Mouse (Mus musculus) small intestine, adult 2 months (tissue): ENCODE results near the gene E430018J23Rik.

ENCODE experiments used
- CTCF ChIP-seq: fragments of 200-500 bp; IDR thresholded peaks from 2 replicates; pipeline ENCODE4 v1.5.1; 2012; ENCODE audit warnings: low read depth, mild to moderate bottlenecking, control low read depth, inconsistent platforms, low read length, moderate library complexity, mixed read lengths; ENCODE audit not compliant: insufficient replicate concordance, insufficient read length; ENCODE audit errors: extremely low read depth
- POLR2A ChIP-seq: fragments of 200-500 bp; IDR thresholded peaks from 2 replicates; pipeline ENCODE4 v1.6.1; 2012; ENCODE audit warnings: low read depth, mild to moderate bottlenecking, control low read depth, inconsistent platforms, low read length, moderate library complexity

DNA sequence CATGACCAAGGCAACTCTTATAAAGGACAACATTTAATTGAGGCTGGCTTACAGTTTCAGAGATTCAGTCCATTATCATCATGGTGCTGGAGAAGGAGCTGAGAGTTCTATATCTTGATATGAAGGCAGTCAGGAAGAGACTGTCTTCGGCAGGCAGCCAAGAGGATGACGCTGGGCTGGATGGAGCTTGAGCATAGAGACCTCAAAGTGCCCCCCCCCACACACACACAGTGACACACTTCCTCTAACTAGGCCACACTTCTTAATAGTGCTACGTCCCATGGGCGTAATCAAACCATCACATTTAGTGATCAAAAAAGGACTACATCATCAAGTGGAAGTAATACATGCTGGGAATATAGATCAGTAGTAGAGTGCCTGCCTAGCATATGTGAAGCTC, 41.8 kb upstream of the E430018J23Rik start:
- TF ChIP-seq CTCF (no peak), POLR2A (no peak)
